Mouse (Mus musculus) G1E (cell line): ENCODE measurements around the gene Ecm2. TPM values are rescaled to one million over a fixed set of nuclear protein-coding genes. Genes with fewer than 3 reads are reported as not detected.

Experiments
- ATAC-seq: 2 replicates; pipeline ENCODE4 v1.8.0; 2016; ENCODE audit warnings: mild to moderate bottlenecking; ENCODE audit not compliant: insufficient number of reproducible peaks, poor library complexity, low FRiP score, severe bottlenecking; ENCODE audit errors: extremely low read depth
- DNase-seq: peaks from one replicate; pipeline ENCODE4 v3.0.0; 2012; ENCODE audit warnings: low spot score
- H3K27me3 ChIP-seq: 2 replicates; pipeline ENCODE4 v1.6.1; 2012; ENCODE audit warnings: mild to moderate bottlenecking, low read length, inconsistent platforms; ENCODE audit not compliant: insufficient read depth
- H3K36me3 ChIP-seq: replicated peaks from 2 replicates; pipeline ENCODE3; 2012; ENCODE audit warnings: mild to moderate bottlenecking, inconsistent platforms
- H3K4me1 ChIP-seq: 2 replicates; pipeline ENCODE4 v1.6.1; 2012; ENCODE audit warnings: low read depth, low read length, inconsistent platforms, mixed read lengths; ENCODE audit not compliant: insufficient read depth
- H3K4me3 ChIP-seq: 2 replicates; pipeline ENCODE4 v1.5.1; 2012; ENCODE audit warnings: low read depth, mild to moderate bottlenecking, inconsistent platforms, low read length, moderate library complexity, mixed read lengths
- H3K9me3 ChIP-seq: replicated peaks from 2 replicates; pipeline ENCODE4 v1.6.1; 2012; ENCODE audit warnings: inconsistent platforms
- CTCF ChIP-seq: IDR thresholded peaks from 2 replicates; pipeline ENCODE4 v1.5.1; 2012; ENCODE audit warnings: low read depth, low read length, inconsistent platforms, mixed read lengths
- GATA1 ChIP-seq: IDR thresholded peaks from 2 replicates; pipeline ENCODE4 v1.6.1; 2012; ENCODE audit warnings: borderline replicate concordance, low read length, inconsistent platforms, mixed read lengths
- GATA2 ChIP-seq: IDR thresholded peaks from 2 replicates; pipeline ENCODE4 v1.6.1; 2012; ENCODE audit warnings: low read depth, low read length, inconsistent platforms, borderline replicate concordance
- POLR2AphosphoS5 ChIP-seq: IDR thresholded peaks from 2 replicates; pipeline ENCODE4 v1.6.1; 2012; ENCODE audit warnings: low read depth, low read length, inconsistent platforms; ENCODE audit not compliant: insufficient replicate concordance
- TAL1 ChIP-seq: conservative IDR thresholded peaks from 2 replicates; pipeline ENCODE4 v1.6.1; 2012; ENCODE audit warnings: low read depth, low read length, inconsistent platforms, mixed read lengths
- polyA plus RNA-seq: library from polyadenylated mRNA; stranded (reverse); fragments of >175 nt; gene quantifications from 2 replicates; pipeline ENCODE4 v1.2.3, GENCODE M21; 2012
- total RNA-seq, 2 experiments: library from RNA; stranded (forward) in 1 of 2; stranded (reverse) in 1 of 2; fragments of 200-1000 nt in 1 of 2; fragments of >200 nt in 1 of 2; fragmentation: Nextera tagmentation in 1 of 2; gene quantifications; 2 replicates each; pipeline ENCODE4 v1.2.3; 2014 to 2017

Gene Ecm2
- total and polyA plus RNA-seq, 3 experiments = 0.01 to 0.16 TPM; not detected in 1

GRCm38 (mm10) chr13:49466393-49467075 lies 38.1 kb upstream of the Ecm2 start:
- ATAC-seq = no peak
- no peak for DNase-seq
- Histone ChIP-seq H3K27me3 (no peaks in the 10 kb centered on the region), H3K4me3 (no peak overlapping the region), H3K9me3 (no peaks in the 10 kb centered on the region), H3K4me1 (peaks cover 3% of the 10 kb centered on the region; the same call in 1 of the 2 replicates), H3K36me3 (peaks cover 87% of the 10 kb centered on the region)
- TF ChIP-seq GATA1 (no peak), POLR2AphosphoS5 (no peak), GATA2 (no peak), TAL1 (no peak), CTCF (no peak)

GRCm38 (mm10) chr13:49467585-49467984 lies 37.0 kb upstream of the Ecm2 start:
- DNase-seq (no peak), ATAC-seq (no peak)
- TF ChIP-seq POLR2AphosphoS5 = no peak
- no peak for TF ChIP-seq TAL1
- no peak for TF ChIP-seq CTCF
- Histone ChIP-seq H3K9me3 (no peaks in the 10 kb centered on the region), H3K27me3 (no peaks in the 10 kb centered on the region), H3K36me3 (peaks cover 85% of the 10 kb centered on the region), H3K4me1 (peaks cover 3% of the 10 kb centered on the region; the same call in 1 of the 2 replicates), H3K4me3 (no peak overlapping the region)

GRCm38 (mm10) chr13:49469002-49469401 lies 35.6 kb upstream of the Ecm2 start:
- ATAC-seq (no peak), DNase-seq (no peak)
- peaks cover 78% of the 10 kb centered on the region for H3K36me3 ChIP-seq
- H3K9me3 ChIP-seq = no peaks in the 10 kb centered on the region
- H3K27me3 ChIP-seq = no peaks in the 10 kb centered on the region
- H3K4me3 ChIP-seq = no peak overlapping the region
- TF ChIP-seq GATA2 (no peak), TAL1 (no peak), GATA1 (no peak)
- peaks cover 3% of the 10 kb centered on the region; the same call in 1 of the 2 replicates for H3K4me1 ChIP-seq

GRCm38 (mm10) chr13:49470319-49470718 lies 34.3 kb upstream of the Ecm2 start:
- no peak for DNase-seq
- Histone ChIP-seq H3K4me3 (no peak overlapping the region), H3K36me3 (peaks cover 66% of the 10 kb centered on the region), H3K9me3 (no peaks in the 10 kb centered on the region), H3K27me3 (no peaks in the 10 kb centered on the region), H3K4me1 (peaks cover 3% of the 10 kb centered on the region; the same call in 1 of the 2 replicates)
- no peak for ATAC-seq
- no peak for TF ChIP-seq TAL1
- TF ChIP-seq GATA1 = no peak
- TF ChIP-seq CTCF = no peak
- no peak for TF ChIP-seq GATA2
- no peak for TF ChIP-seq POLR2AphosphoS5

GRCm38 (mm10) chr13:49470806-49471205 lies 33.8 kb upstream of the Ecm2 start:
- TF ChIP-seq GATA2 (no peak), GATA1 (no peak), POLR2AphosphoS5 (no peak), CTCF (no peak), TAL1 (no peak)

GRCm38 (mm10) chr13:49471981-49472675 lies 32.5 kb upstream of the Ecm2 start:
- no peaks in the 10 kb centered on the region for H3K27me3 ChIP-seq
- no peak for TF ChIP-seq TAL1
- TF ChIP-seq GATA1 = no peak
- no peak for TF ChIP-seq GATA2
- no peak for TF ChIP-seq CTCF
- no peak for TF ChIP-seq POLR2AphosphoS5
- no peak for ATAC-seq
- H3K4me3 ChIP-seq = no peak overlapping the region
- peaks cover 54% of the 10 kb centered on the region for H3K36me3 ChIP-seq
- H3K4me1 ChIP-seq = peaks cover 3% of the 10 kb centered on the region; the same call in 1 of the 2 replicates
- no peak for DNase-seq
- no peaks in the 10 kb centered on the region for H3K9me3 ChIP-seq

More at GRCm38 (mm10) chr13:49470806-49471205, 33.8 kb upstream of the Ecm2 start:
- H3K27me3 ChIP-seq = no peaks in the 10 kb centered on the region
- peaks cover 61% of the 10 kb centered on the region for H3K36me3 ChIP-seq
- H3K4me3 ChIP-seq = no peak overlapping the region
- no peaks in the 10 kb centered on the region for H3K9me3 ChIP-seq
- no peak for ATAC-seq
- H3K4me1 ChIP-seq = peaks cover 3% of the 10 kb centered on the region; the same call in 1 of the 2 replicates
- no peak for DNase-seq
